Mouse (Mus musculus) hindbrain, embryonic 12.5 days (tissue): Measurements from ENCODE around the gene Fbxo27. TPM values are rescaled to one million over a fixed set of nuclear protein-coding genes. Genes with fewer than 3 reads are reported as not detected.
"Not testable (repeated sequence)": the region's sequence is repeated elsewhere in the genome, so short reads cannot be mapped to it uniquely, and the experiment has no call there.

Experiments used
- ATAC-seq: fragments of 200-750 bp; cut with Nextera tagmentation; 2 replicates; pipeline ENCODE4 v1.8.0; 2017; ENCODE audit warnings: moderate TSS enrichment; ENCODE audit not compliant: low FRiP score
- H3K27ac ChIP-seq: fragments of 300-500 bp; sonication (generic); 2 replicates; pipeline ENCODE4 v1.5.1; 2016; ENCODE audit warnings: mild to moderate bottlenecking
- H3K27me3 ChIP-seq: fragments of 300-500 bp; sonication (generic); 2 replicates; pipeline ENCODE4 v1.6.1; 2016; ENCODE audit warnings: mild to moderate bottlenecking
- H3K36me3 ChIP-seq: fragments of 300-500 bp; sonication (generic); 2 replicates; pipeline ENCODE4 v1.6.1; 2016; ENCODE audit warnings: mild to moderate bottlenecking
- H3K4me1 ChIP-seq: fragments of 300-500 bp; sonication (generic); 2 replicates; pipeline ENCODE4 v1.6.1; 2016
- H3K4me2 ChIP-seq: fragments of 300-500 bp; sonication (generic); replicated peaks from 2 replicates; pipeline ENCODE4 v1.6.1; 2016; ENCODE audit warnings: mild to moderate bottlenecking
- H3K4me3 ChIP-seq: fragments of 300-500 bp; sonication (generic); 2 replicates; pipeline ENCODE4 v1.5.1; 2016; ENCODE audit warnings: mild to moderate bottlenecking
- H3K9ac ChIP-seq: fragments of 300-500 bp; sonication (generic); 2 replicates; pipeline ENCODE4 v1.6.1; 2016; ENCODE audit warnings: mild to moderate bottlenecking, moderate library complexity
- H3K9me3 ChIP-seq: fragments of 300-500 bp; sonication (generic); replicated peaks from 2 replicates; pipeline ENCODE4 v1.6.1; 2016; ENCODE audit warnings: mild to moderate bottlenecking
- WGBS: fragments of 180-500 bp; shearing (Covaris S2); methylation state at CpG from one replicate; pipeline ENCODE4 v1.1.7; 2016; 5-methylcytosine and 5-hydroxymethylcytosine counted together
- polyA plus RNA-seq: library from polyadenylated mRNA; unstranded; fragments of >200 nt; fragmentation: Nextera tagmentation; extraction: Ambion mirVana; gene quantifications from 2 replicates; pipeline ENCODE4 v1.2.1, GENCODE M21; 2016

Fbxo27 gene
- polyA plus RNA-seq, 1 experiment from 2014 or later, result 7.0 TPM

GRCm38 (mm10) chr7:28676811-28677541 lies 15.7 kb upstream of the Fbxo27 start:
- Histone ChIP-seq H3K27me3 (no peaks in the 10 kb centered on the region), H3K4me1 (no peaks in the 10 kb centered on the region), H3K36me3 (no peaks in the 10 kb centered on the region), H3K9me3 (no peaks in the 10 kb centered on the region), H3K9ac (no peak overlapping the region), H3K4me2 (no peak overlapping the region), H3K4me3 (no peak overlapping the region), H3K27ac (no peak overlapping the region)
- no peak for ATAC-seq
- WGBS, result 85% methylated on average over 13 of the region's 13 CpGs

GRCm38 (mm10) chr7:28677624-28678023 lies 15.0 kb upstream of the Fbxo27 start:
- no peak overlapping the region for H3K9ac ChIP-seq
- WGBS, result 84% methylated on average over 8 of the region's 8 CpGs
- H3K27me3 ChIP-seq, result no peaks in the 10 kb centered on the region
- H3K4me3 ChIP-seq, result no peak overlapping the region
- no peaks in the 10 kb centered on the region for H3K9me3 ChIP-seq
- no peaks in the 10 kb centered on the region for H3K36me3 ChIP-seq
- H3K4me2 ChIP-seq, result no peak overlapping the region
- no peak overlapping the region for H3K27ac ChIP-seq
- H3K4me1 ChIP-seq, result no peaks in the 10 kb centered on the region
- no peak for ATAC-seq

GRCm38 (mm10) chr7:28691075-28691474 lies 1.6 kb upstream of the Fbxo27 start:
- no peaks in the 10 kb centered on the region for H3K36me3 ChIP-seq
- WGBS, result 67% methylated on average over 7 of the region's 7 CpGs
- no peak overlapping the region for H3K4me2 ChIP-seq
- ATAC-seq, result no peak
- no peak overlapping the region for H3K4me3 ChIP-seq
- H3K27ac ChIP-seq, result no peak overlapping the region
- peaks cover 27% of the 10 kb centered on the region for H3K27me3 ChIP-seq
- H3K9ac ChIP-seq, result no peak overlapping the region
- no peaks in the 10 kb centered on the region for H3K9me3 ChIP-seq
- peaks cover 17% of the 10 kb centered on the region for H3K4me1 ChIP-seq

DNA sequence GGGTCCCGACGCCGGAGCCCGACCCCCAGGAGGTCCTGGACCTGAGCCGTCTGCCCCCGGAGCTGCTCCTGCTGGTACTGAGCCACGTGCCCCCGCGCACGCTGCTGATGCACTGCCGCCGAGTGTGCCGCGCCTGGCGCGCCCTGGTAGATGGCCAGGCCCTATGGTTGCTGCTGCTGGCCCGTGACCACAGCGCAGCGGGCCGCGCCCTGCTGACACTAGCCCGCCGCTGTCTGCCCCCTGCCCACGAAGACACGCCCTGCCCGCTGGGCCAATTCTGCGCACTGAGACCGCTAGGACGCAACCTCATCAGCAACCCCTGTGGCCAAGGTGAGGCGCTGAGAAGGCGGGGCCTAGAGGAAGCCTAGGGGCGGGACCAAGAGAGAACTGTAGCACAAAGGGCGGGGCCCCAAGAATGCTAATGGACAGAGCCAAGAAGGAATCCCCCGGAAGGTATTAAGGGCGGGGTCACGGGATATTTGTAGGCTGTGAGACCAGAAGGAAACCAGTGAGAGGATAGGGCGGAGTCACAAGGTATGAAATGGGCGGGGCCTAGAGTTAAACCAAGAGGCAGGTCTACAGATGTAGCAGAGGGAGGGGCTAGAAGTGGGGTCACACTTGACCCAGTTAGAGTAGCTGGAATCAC lies 795 bp downstream of the Fbxo27 start:
- Histone ChIP-seq H3K36me3 (no peaks in the 10 kb centered on the region), H3K27ac (no peak overlapping the region), H3K4me1 (peaks cover 17% of the 10 kb centered on the region), H3K4me3 (peak overlapping the region; percentile 57), H3K9me3 (no peaks in the 10 kb centered on the region), H3K27me3 (peaks cover 27% of the 10 kb centered on the region), H3K4me2 (peak overlapping the region; percentile 90), H3K9ac (peak overlapping the region; percentile 72)
- peak; percentile 80 for ATAC-seq
- 1% methylated on average over 38 of the region's 38 CpGs for WGBS

- H3K4me1 ChIP-seq, result peaks cover 17% of the 10 kb centered on the region
- no peaks in the 10 kb centered on the region for H3K9me3 ChIP-seq
- 5% methylated on average over 14 of the region's 14 CpGs for WGBS
- no peak overlapping the region; the same call in 1 of the 2 replicates for H3K9ac ChIP-seq
- no peak for ATAC-seq
- H3K27me3 ChIP-seq, result peaks cover 27% of the 10 kb centered on the region
- peak overlapping the region; percentile 90 for H3K4me2 ChIP-seq
- no peak overlapping the region for H3K4me3 ChIP-seq
- no peak overlapping the region for H3K27ac ChIP-seq
- H3K36me3 ChIP-seq, result no peaks in the 10 kb centered on the region
Observed at GRCm38 (mm10) chr7:28694423-28694822, 1.8 kb downstream of the Fbxo27 start.

- H3K4me2 ChIP-seq, result peak overlapping the region; percentile 90; the same call in 1 of the 2 replicates
- H3K27me3 ChIP-seq, result peaks cover 27% of the 10 kb centered on the region
- ATAC-seq, result no peak
- H3K4me3 ChIP-seq, result no peak overlapping the region
- H3K9ac ChIP-seq, result no peak overlapping the region
- no peak overlapping the region for H3K27ac ChIP-seq
- no peaks in the 10 kb centered on the region for H3K36me3 ChIP-seq
- 57% methylated on average over 8 of the region's 8 CpGs for WGBS
- H3K4me1 ChIP-seq, result peaks cover 17% of the 10 kb centered on the region
- no peaks in the 10 kb centered on the region; the same call in 1 of the 2 replicates for H3K9me3 ChIP-seq
Observed at GRCm38 (mm10) chr7:28694966-28695511, 2.4 kb downstream of the Fbxo27 start.

DNA sequence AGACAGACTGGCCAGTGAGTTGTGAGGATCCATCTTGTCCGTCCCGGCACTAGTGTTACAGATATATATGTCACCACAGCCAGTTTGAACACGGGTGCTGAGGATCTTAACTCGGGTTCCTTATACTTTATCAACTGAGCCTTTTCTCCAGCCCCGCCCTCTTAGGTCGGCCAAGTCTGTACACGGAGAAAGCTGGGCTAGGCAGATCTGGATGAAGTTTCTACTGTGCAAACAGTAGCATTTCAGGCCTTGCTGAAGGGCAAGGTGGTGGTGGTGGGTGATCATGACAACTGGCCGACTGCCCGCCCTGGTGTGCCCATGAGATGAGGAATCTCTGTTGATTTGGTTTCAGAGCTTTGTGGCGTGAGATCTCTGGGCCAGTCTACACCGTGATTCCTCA lies 4.6 kb downstream of the Fbxo27 start:
- Histone ChIP-seq H3K27ac (no peak overlapping the region), H3K9ac (no peak overlapping the region), H3K4me2 (no peak overlapping the region), H3K4me1 (peaks cover 17% of the 10 kb centered on the region), H3K4me3 (no peak overlapping the region), H3K9me3 (no peaks in the 10 kb centered on the region; the same call in 1 of the 2 replicates), H3K36me3 (no peaks in the 10 kb centered on the region), H3K27me3 (peaks cover 27% of the 10 kb centered on the region)
- WGBS, result 94% methylated on average over 11 of the region's 11 CpGs
- ATAC-seq, result no peak

- WGBS, result 97% methylated on average over 4 of the region's 4 CpGs
- Histone ChIP-seq H3K4me1 (no peaks in the 10 kb centered on the region), H3K4me2 (no peak overlapping the region), H3K27ac (no peak overlapping the region), H3K9ac (no peak overlapping the region), H3K9me3 (no peaks in the 10 kb centered on the region; the same call in 1 of the 2 replicates), H3K4me3 (no peak overlapping the region), H3K36me3 (no peaks in the 10 kb centered on the region), H3K27me3 (no peaks in the 10 kb centered on the region)
- no peak for ATAC-seq
Observed at GRCm38 (mm10) chr7:28700269-28700668, 7.6 kb downstream of the Fbxo27 start.

GRCm38 (mm10) chr7:28701306-28701705 lies 8.7 kb downstream of the Fbxo27 start:
- not testable (repeated sequence) for H3K27ac ChIP-seq, H3K4me1 ChIP-seq, H3K36me3 ChIP-seq, H3K27me3 ChIP-seq, ATAC-seq, H3K4me3 ChIP-seq, H3K9ac ChIP-seq, H3K4me2 ChIP-seq, H3K9me3 ChIP-seq
- WGBS, result 97% methylated on average over 12 of the region's 12 CpGs

DNA sequence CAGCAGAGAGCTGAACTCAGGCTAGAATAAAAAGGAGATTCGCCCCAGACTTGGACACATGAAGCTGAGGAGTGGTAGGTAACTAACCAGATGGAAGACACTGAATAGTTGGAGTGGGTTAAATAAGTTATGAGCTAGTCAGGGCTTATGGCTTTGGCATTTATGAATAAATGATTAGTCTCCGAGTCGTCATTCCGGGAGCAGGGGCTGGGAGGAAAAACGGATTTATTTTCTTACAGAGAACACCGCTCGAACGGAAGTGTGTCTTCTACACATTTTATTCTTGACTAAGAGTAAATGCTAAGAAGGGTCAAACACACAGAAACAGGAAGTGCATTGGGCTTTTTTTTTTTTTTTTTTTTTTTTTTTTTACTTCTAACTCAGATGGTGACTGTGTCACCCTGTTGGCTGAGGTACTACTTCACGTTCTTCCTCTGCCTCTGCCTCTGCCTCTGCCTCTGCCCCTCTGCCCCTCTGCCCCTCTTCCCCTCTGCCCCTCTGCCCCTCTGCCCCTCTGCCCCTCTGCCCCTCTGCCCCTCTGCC lies 10.0 kb downstream of the Fbxo27 start:
- ATAC-seq, result no peak

GRCm38 (mm10) chr7:28709454-28709853 lies 16.8 kb downstream of the Fbxo27 start:
- Histone ChIP-seq H3K36me3 (no peaks in the 10 kb centered on the region), H3K4me1 (no peaks in the 10 kb centered on the region), H3K9me3 (no peaks in the 10 kb centered on the region), H3K4me3 (no peak overlapping the region), H3K9ac (no peak overlapping the region), H3K27ac (no peak overlapping the region), H3K27me3 (no peaks in the 10 kb centered on the region), H3K4me2 (no peak overlapping the region)
- ATAC-seq, result no peak

More for the DNA sequence above, 10.0 kb downstream of the Fbxo27 start:
- Histone ChIP-seq H3K27ac (no peak overlapping the region), H3K4me1 (no peaks in the 10 kb centered on the region), H3K4me3 (no peak overlapping the region), H3K36me3 (no peaks in the 10 kb centered on the region), H3K9ac (no peak overlapping the region), H3K9me3 (no peaks in the 10 kb centered on the region; the same call in 1 of the 2 replicates), H3K27me3 (no peaks in the 10 kb centered on the region), H3K4me2 (no peak overlapping the region)
- 78% methylated on average over 9 of the region's 9 CpGs for WGBS

DNA sequence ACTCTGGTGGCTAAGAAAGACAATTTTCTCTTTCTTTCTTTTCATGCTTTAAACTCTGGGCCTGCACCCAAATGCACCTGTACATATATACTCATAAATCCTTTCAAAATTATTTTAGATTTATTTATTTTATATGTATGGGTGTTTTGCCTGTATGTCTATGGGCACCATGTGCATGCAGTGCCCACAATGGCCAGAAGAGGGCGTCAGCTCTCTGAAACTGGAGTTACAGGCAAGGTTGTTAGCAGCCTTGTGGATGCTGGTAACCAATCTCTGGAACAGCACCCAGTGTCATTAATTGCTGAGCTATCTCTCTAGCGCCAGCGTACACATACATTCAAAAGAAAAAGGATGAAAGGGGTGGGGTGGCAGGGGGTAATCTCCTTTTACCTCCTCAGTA lies 18.3 kb downstream of the Fbxo27 start:
- Histone ChIP-seq H3K4me2 (no peak overlapping the region), H3K27ac (no peak overlapping the region), H3K4me3 (no peak overlapping the region), H3K36me3 (no peaks in the 10 kb centered on the region), H3K4me1 (no peaks in the 10 kb centered on the region), H3K9me3 (no peaks in the 10 kb centered on the region), H3K27me3 (no peaks in the 10 kb centered on the region), H3K9ac (no peak overlapping the region)
- WGBS, result 66% methylated on average over 3 of the region's 3 CpGs
- no peak for ATAC-seq
